Mouse (Mus musculus) spleen, adult 2 months (tissue): ENCODE data around the gene Lrrc49. TPM values are rescaled to one million over a fixed set of nuclear protein-coding genes. Genes with fewer than 3 reads are reported as not detected.

Experiments used
- DNase-seq, 2 experiments: peaks; one replicate each; pipeline versions ENCODE4 v3.0.0 to v3.0.0-alpha.2; 2012 to 2021; ENCODE audit warnings: low spot score in 2 of 2, low read depth in 1 of 2
- H3K27ac ChIP-seq: fragments of 200-500 bp; 2 replicates; pipeline ENCODE4 v1.5.1; 2012; ENCODE audit warnings: low read length, inconsistent platforms; ENCODE audit not compliant: insufficient read depth
- H3K27me3 ChIP-seq: fragments of 200-500 bp; 2 replicates; pipeline ENCODE4 v1.6.1; 2012; ENCODE audit warnings: mild to moderate bottlenecking, moderate library complexity, low read length, inconsistent platforms; ENCODE audit not compliant: control insufficient read depth, insufficient read depth
- H3K36me3 ChIP-seq: fragments of 200-500 bp; 2 replicates; pipeline ENCODE4 v1.6.1; 2012; ENCODE audit warnings: mild to moderate bottlenecking, low read length, inconsistent platforms; ENCODE audit not compliant: control insufficient read depth, insufficient read depth
- H3K4me1 ChIP-seq: fragments of 200-500 bp; 2 replicates; pipeline ENCODE4 v1.6.1; 2011; ENCODE audit warnings: inconsistent platforms; ENCODE audit not compliant: control insufficient read depth, insufficient read depth, insufficient read length
- H3K4me3 ChIP-seq: fragments of 200-500 bp; 2 replicates; pipeline ENCODE4 v1.5.1; 2011; ENCODE audit warnings: mild to moderate bottlenecking, inconsistent platforms; ENCODE audit not compliant: insufficient read depth, insufficient read length; ENCODE audit errors: extremely low read depth
- CTCF ChIP-seq: fragments of 200-500 bp; IDR thresholded peaks from 2 replicates; pipeline ENCODE4 v1.5.1; 2011; ENCODE audit warnings: mild to moderate bottlenecking, inconsistent platforms; ENCODE audit not compliant: insufficient read depth, insufficient read length, insufficient replicate concordance; ENCODE audit errors: extremely low read depth
- POLR2A ChIP-seq: fragments of 200-500 bp; IDR thresholded peaks from 2 replicates; pipeline ENCODE4 v1.6.1; 2011; ENCODE audit warnings: low read depth, low read length, inconsistent platforms
- WGBS: fragments of 180-500 bp; shearing (Covaris S2); methylation state at CpG from one replicate; pipeline ENCODE4 v1.1.7; 2018; 5-methylcytosine and 5-hydroxymethylcytosine counted together
- polyA plus RNA-seq: library from polyadenylated mRNA; depleted of rRNA; stranded (reverse); fragments of >200 nt; gene quantifications from 2 replicates; pipeline ENCODE4 v1.2.3, GENCODE M21; 2012

Lrrc49 gene
- polyA plus RNA-seq, 1 experiment: 0.65 TPM

DNA sequence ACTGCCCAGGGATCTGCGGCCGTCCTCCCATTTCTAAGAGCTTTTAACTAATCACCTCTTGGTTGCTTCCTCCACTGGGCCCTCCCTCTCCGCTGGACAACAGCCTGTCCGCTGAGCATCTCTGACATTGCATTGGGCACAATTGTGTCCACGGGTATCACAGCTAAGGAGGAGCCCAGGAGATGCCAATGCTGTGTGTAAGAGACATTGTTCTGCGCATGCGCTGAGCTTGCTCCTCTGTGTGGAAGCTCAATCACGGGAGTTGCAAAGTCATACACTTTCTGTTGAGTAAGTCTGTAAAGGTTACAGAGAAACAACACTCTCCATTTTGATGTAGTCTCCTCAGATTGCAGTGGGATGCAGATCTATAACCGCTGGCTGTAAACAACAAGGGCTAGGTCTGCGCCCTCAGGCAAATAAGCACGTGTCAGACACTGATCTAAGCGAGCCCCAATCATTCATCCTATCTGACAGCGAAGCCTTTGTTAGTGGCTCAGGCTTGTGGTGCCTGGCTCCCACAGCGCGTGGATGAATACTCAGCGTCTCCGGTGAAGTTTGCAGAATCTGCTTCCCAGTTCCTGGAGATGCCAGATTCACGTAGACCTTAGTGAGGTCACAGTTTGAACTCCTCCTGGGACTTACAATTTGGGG is 11.7 kb upstream of the Lrrc49 start:
- DNase-seq: no peak

DNA sequence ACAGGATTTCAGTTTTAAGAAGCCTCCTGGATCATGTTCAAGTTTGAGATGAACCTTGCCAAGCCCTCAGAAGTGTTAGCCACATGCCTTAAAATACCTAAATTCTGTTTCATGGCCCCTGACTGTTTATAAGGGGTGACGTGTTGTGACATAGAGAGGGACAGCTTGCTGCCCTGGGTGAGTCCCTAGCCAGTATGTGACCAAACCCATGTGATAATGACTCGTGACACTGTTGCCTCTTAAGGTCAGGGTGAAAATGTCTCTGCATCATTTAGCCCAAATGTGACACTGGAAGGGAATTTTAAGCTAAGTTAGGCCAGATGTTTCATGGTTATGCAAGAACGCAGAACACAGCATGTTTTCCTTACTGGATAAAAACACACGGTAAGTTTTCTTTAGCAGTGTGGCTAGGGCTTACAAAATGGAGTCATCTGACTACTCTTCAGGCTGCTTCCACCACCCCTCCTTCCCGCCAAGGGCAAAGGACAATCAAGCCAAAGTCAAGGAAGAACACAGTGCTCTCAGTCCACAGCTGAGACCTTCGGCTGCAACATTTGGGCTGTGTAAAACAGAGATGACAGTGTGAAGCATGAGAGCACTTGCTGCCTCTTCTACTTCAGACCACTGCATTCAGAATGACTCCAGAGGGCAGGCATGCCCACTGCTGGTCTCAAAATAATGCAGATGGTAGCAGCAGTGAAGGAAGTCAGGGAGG is 8.5 kb upstream of the Lrrc49 start:
- no peak for TF ChIP-seq CTCF
- no peak for TF ChIP-seq POLR2A
- Histone ChIP-seq H3K36me3 (no peaks in the 10 kb centered on the region), H3K4me1 (no peaks in the 10 kb centered on the region), H3K4me3 (no peak overlapping the region), H3K27me3 (no peaks in the 10 kb centered on the region), H3K27ac (no peak overlapping the region)
- WGBS: 81% methylated on average over 6 of the region's 6 CpGs
- no peak for DNase-seq

More for the DNA sequence above, 11.7 kb upstream of the Lrrc49 start:
- no peaks in the 10 kb centered on the region for H3K36me3 ChIP-seq
- no peaks in the 10 kb centered on the region for H3K4me1 ChIP-seq
- no peak overlapping the region for H3K27ac ChIP-seq
- no peak for TF ChIP-seq CTCF
- no peak for TF ChIP-seq POLR2A
- no peaks in the 10 kb centered on the region for H3K27me3 ChIP-seq
- no peak overlapping the region for H3K4me3 ChIP-seq
- WGBS: 92% methylated on average over 18 of the region's 18 CpGs

DNA sequence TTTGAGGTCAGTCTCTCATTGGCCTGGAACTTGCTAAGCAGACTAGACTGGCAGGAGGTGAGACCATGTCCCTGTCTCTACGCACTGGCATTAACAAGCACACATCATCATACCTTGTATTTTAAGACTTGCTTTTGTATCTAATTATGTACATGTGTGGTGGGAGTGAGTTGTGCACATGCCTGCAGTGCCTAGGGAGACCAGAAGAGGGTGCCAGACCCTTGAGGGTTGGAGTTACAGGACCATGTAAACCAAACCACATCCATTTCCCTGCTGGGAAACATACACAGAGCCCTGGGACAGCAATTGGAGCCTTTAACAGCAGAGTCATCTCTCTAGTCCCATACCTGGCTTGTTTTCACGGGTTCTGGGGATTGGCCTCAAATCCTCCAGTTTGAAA is 6.0 kb upstream of the Lrrc49 start:
- no peaks in the 10 kb centered on the region for H3K27me3 ChIP-seq
- no peak for DNase-seq
- no peaks in the 10 kb centered on the region for H3K36me3 ChIP-seq

DNA sequence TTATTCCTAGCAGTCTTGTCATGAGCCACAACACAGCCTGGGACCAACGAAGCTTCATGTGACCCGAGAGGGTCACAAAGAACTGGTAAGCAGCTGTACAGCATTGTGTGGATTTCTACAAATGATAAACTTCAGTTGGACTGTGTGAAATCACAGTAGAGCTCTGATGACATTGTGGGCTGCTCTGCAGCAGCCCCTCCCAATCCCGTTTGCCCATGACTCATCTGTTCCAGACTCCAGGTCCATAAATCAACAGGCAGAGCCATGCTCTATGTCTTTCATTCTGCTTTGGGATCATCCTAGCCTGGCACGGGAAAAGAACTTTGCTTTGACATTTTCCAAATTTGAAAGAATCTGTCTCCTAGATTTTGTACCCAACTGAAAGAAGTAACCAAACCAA is 4.7 kb upstream of the Lrrc49 start:
- TF ChIP-seq CTCF (no peak), POLR2A (no peak)
- 85% methylated on average over 4 of the region's 4 CpGs for WGBS
- no peaks in the 10 kb centered on the region for H3K27me3 ChIP-seq
- no peak overlapping the region for H3K4me3 ChIP-seq
- no peaks in the 10 kb centered on the region for H3K36me3 ChIP-seq
- H3K4me1 ChIP-seq: no peaks in the 10 kb centered on the region
- H3K27ac ChIP-seq: no peak overlapping the region
- DNase-seq: no peak

More for the DNA sequence above, 6.0 kb upstream of the Lrrc49 start:
- WGBS: 83% methylated on average over 2 of the region's 2 CpGs
- H3K4me1 ChIP-seq: no peaks in the 10 kb centered on the region
- no peak overlapping the region for H3K27ac ChIP-seq
- H3K4me3 ChIP-seq: no peak overlapping the region
- TF ChIP-seq CTCF: no peak
- TF ChIP-seq POLR2A: no peak

DNA sequence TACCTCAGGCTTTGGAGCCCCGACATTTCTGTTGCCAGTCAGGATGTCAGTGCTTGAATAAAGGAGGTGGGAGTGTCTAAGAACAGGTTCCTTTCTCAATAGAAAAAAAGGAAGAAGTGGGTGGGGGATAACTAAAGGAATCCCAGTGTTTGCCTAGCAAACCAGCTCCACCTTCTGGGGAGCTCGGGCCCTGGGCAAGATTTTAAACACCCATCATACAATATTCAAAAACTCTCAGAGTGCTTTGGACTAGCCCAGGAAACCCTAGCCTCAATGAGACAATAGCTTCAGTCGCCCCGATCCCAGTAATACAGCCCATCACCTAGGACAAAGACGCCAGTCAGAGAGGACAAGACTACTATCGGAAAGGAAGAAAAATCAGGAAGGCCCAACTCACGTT is 543 bp downstream of the Lrrc49 start:
- H3K36me3 ChIP-seq: no peaks in the 10 kb centered on the region
- WGBS: 4% methylated on average over 7 of the region's 7 CpGs
- DNase-seq: no peak
- no peak for TF ChIP-seq POLR2A
- TF ChIP-seq CTCF: no peak
- no peaks in the 10 kb centered on the region for H3K4me1 ChIP-seq
- peak overlapping the region; percentile 63 for H3K4me3 ChIP-seq
- no peak overlapping the region for H3K27ac ChIP-seq
- no peaks in the 10 kb centered on the region for H3K27me3 ChIP-seq

DNA sequence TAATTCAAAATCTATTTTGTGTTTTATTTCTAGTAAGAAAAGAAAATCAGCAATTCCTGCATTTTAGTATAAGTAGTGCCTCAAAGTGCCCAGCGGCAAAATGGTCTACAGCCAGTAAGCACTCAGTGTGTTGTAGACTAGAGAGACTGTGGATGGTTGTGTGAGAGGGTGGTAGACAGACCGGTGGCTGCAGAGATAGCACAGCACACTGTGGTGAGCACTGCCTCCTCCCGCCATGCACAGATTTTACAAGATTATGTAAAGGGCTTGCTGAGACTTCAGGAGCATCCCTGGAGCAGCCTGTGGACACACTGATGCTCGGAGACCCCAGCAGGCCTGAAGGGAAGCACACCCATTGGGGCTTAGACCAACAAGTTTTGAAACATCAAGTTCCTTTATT is 5.2 kb downstream of the Lrrc49 start:
- DNase-seq: no peak
- TF ChIP-seq POLR2A (no peak), CTCF (no peak)
- no peaks in the 10 kb centered on the region for H3K4me1 ChIP-seq
- WGBS: 85% methylated on average over 4 of the region's 4 CpGs
- no peak overlapping the region for H3K27ac ChIP-seq
- H3K36me3 ChIP-seq: no peaks in the 10 kb centered on the region
- no peak overlapping the region for H3K4me3 ChIP-seq
- no peaks in the 10 kb centered on the region for H3K27me3 ChIP-seq

DNA sequence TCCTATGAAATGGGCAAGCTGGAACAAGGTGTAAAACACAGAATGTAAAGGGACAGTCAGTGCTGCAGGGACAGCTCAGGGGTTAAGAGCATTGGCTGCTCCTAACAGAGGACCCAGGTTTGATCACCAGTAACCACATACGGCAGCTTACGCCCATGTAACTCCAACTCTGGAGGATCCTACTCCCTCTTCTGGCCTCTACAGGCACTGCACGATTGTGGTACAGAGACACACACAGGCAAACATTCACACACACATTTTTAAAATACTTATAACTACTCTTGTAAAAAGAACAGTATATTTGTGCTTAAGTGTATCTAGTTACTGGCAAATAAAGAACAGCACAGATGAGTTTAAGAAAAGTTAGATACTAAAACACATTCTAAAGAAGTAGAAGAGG is 7.0 kb downstream of the Lrrc49 start:
- no peaks in the 10 kb centered on the region for H3K27me3 ChIP-seq
- H3K4me1 ChIP-seq: no peaks in the 10 kb centered on the region
- H3K27ac ChIP-seq: no peak overlapping the region
- WGBS: 92% methylated on average over 3 of the region's 3 CpGs
- no peaks in the 10 kb centered on the region for H3K36me3 ChIP-seq
- H3K4me3 ChIP-seq: no peak overlapping the region
- no peak for DNase-seq
- no peak for TF ChIP-seq POLR2A
- TF ChIP-seq CTCF: no peak
